Mouse (Mus musculus): ENCODE measurements around the gene Fuz. TPM values are rescaled to one million over a fixed set of nuclear protein-coding genes. Genes with fewer than 3 reads are reported as not detected.

Gene Fuz
- polyA plus RNA-seq, 1 experiment from 2014 or later, result 23.1 TPM

- no peak overlapping the region for H3K4me3 ChIP-seq (replicated peaks; ENCODE audit: low read length)
- H3K4me2 ChIP-seq (ENCODE audit: low read depth, low read length), result no peak overlapping the region
- no peak overlapping the region for H3K27ac ChIP-seq (ENCODE audit: low read length)
- 88% methylated on average over 12 of the region's 12 CpGs for WGBS
- ATAC-seq (ENCODE audit: insufficient read depth, low FRiP score), result no peak
- no peaks in the 10 kb centered on the region for H3K9me3 ChIP-seq (replicated peaks; ENCODE audit: control insufficient read depth, low read length)
- 0 out of 2 replicates have a peak, but pooled peaks cover under 1% of the 10 kb centered on the region for H3K36me3 ChIP-seq (ENCODE audit: control insufficient read depth, insufficient read depth, low read length)
- H3K9ac ChIP-seq (ENCODE audit: low read length), result no peak overlapping the region
- H3K27me3 ChIP-seq (ENCODE audit: control insufficient read depth, insufficient read depth, low read length), result no peaks in the 10 kb centered on the region
- H3K4me1 ChIP-seq (ENCODE audit: control insufficient read depth, insufficient read depth, low read length), result peaks cover 52% of the 10 kb centered on the region
These were observed 44.1 kb upstream of the Fuz start for GRCm38 (mm10) chr7:44851625-44852234.

GRCm38 (mm10) chr7:44852259-44853027, 43.4 kb upstream of the Fuz start:
- ATAC-seq (ENCODE audit: insufficient read depth, low FRiP score), result no peak
- H3K4me1 ChIP-seq (ENCODE audit: control insufficient read depth, insufficient read depth, low read length), result peaks cover 50% of the 10 kb centered on the region
- no peaks in the 10 kb centered on the region for H3K9me3 ChIP-seq (replicated peaks; ENCODE audit: control insufficient read depth, low read length)
- H3K27me3 ChIP-seq (ENCODE audit: control insufficient read depth, insufficient read depth, low read length), result no peaks in the 10 kb centered on the region
- no peak overlapping the region for H3K4me2 ChIP-seq (ENCODE audit: low read depth, low read length)
- H3K4me3 ChIP-seq (replicated peaks; ENCODE audit: low read length), result no peak overlapping the region
- H3K27ac ChIP-seq (ENCODE audit: low read length), result no peak overlapping the region
- H3K9ac ChIP-seq (ENCODE audit: low read length), result 0 out of 2 replicates have a peak overlapping the region, but pooled peaks have one; percentile 20
- H3K36me3 ChIP-seq (ENCODE audit: control insufficient read depth, insufficient read depth, low read length), result no peaks in the 10 kb centered on the region
- 88% methylated on average over 36 of the region's 36 CpGs for WGBS

GRCm38 (mm10) chr7:44853065-44853464, 42.8 kb upstream of the Fuz start:
- H3K9ac ChIP-seq (ENCODE audit: low read length), result 0 out of 2 replicates have a peak overlapping the region, but pooled peaks have one; percentile 20
- H3K4me2 ChIP-seq (ENCODE audit: low read depth, low read length), result no peak overlapping the region

GRCm38 (mm10) chr7:44853596-44854355, 42.1 kb upstream of the Fuz start:
- ATAC-seq (ENCODE audit: insufficient read depth, low FRiP score), result no peak
- Histone ChIP-seq H3K4me3 (replicated peaks; ENCODE audit: low read length) (peak overlapping the region; percentile 63), H3K4me1 (ENCODE audit: control insufficient read depth, insufficient read depth, low read length) (peaks cover 51% of the 10 kb centered on the region), H3K9me3 (replicated peaks; ENCODE audit: control insufficient read depth, low read length) (no peaks in the 10 kb centered on the region), H3K4me2 (ENCODE audit: low read depth, low read length) (peak overlapping the region; percentile 93), H3K36me3 (ENCODE audit: control insufficient read depth, insufficient read depth, low read length) (no peaks in the 10 kb centered on the region), H3K27ac (ENCODE audit: low read length) (peak overlapping the region; percentile 98), H3K9ac (ENCODE audit: low read length) (peak overlapping the region; percentile 77), H3K27me3 (ENCODE audit: control insufficient read depth, insufficient read depth, low read length) (no peaks in the 10 kb centered on the region)
- WGBS, result 26% methylated on average over 26 of the region's 26 CpGs

More at GRCm38 (mm10) chr7:44853065-44853464, 42.8 kb upstream of the Fuz start:
- Histone ChIP-seq H3K4me1 (ENCODE audit: control insufficient read depth, insufficient read depth, low read length) (peaks cover 49% of the 10 kb centered on the region), H3K27ac (ENCODE audit: low read length) (no peak overlapping the region), H3K27me3 (ENCODE audit: control insufficient read depth, insufficient read depth, low read length) (no peaks in the 10 kb centered on the region), H3K36me3 (ENCODE audit: control insufficient read depth, insufficient read depth, low read length) (no peaks in the 10 kb centered on the region), H3K4me3 (replicated peaks; ENCODE audit: low read length) (no peak overlapping the region), H3K9me3 (replicated peaks; ENCODE audit: control insufficient read depth, low read length) (no peaks in the 10 kb centered on the region)
- 90% methylated on average over 2 of the region's 2 CpGs for WGBS
- no peak for ATAC-seq (ENCODE audit: insufficient read depth, low FRiP score)

- H3K4me1 ChIP-seq (ENCODE audit: control insufficient read depth, insufficient read depth, low read length), result peaks cover 51% of the 10 kb centered on the region
- peak overlapping the region; percentile 77 for H3K9ac ChIP-seq (ENCODE audit: low read length)
- H3K27ac ChIP-seq (ENCODE audit: low read length), result peak overlapping the region; percentile 98
- H3K4me2 ChIP-seq (ENCODE audit: low read depth, low read length), result peak overlapping the region; percentile 93
- H3K27me3 ChIP-seq (ENCODE audit: control insufficient read depth, insufficient read depth, low read length), result no peaks in the 10 kb centered on the region
- ATAC-seq (ENCODE audit: insufficient read depth, low FRiP score), result peak; percentile 76
- under 1% methylated on average over 45 of the region's 45 CpGs for WGBS
- H3K9me3 ChIP-seq (replicated peaks; ENCODE audit: control insufficient read depth, low read length), result no peaks in the 10 kb centered on the region
- H3K4me3 ChIP-seq (replicated peaks; ENCODE audit: low read length), result peak overlapping the region; percentile 63
- H3K36me3 ChIP-seq (ENCODE audit: control insufficient read depth, insufficient read depth, low read length), result no peaks in the 10 kb centered on the region
These were observed 41.4 kb upstream of the Fuz start for GRCm38 (mm10) chr7:44854356-44855031.

GRCm38 (mm10) chr7:44855036-44855435, 40.8 kb upstream of the Fuz start:
- H3K9ac ChIP-seq (ENCODE audit: low read length), result peak overlapping the region; percentile 77
- 43% methylated on average over 10 of the region's 10 CpGs for WGBS
- no peaks in the 10 kb centered on the region for H3K36me3 ChIP-seq (ENCODE audit: control insufficient read depth, insufficient read depth, low read length)
- no peaks in the 10 kb centered on the region for H3K27me3 ChIP-seq (ENCODE audit: control insufficient read depth, insufficient read depth, low read length)
- H3K4me3 ChIP-seq (replicated peaks; ENCODE audit: low read length), result peak overlapping the region; percentile 63
- H3K4me1 ChIP-seq (ENCODE audit: control insufficient read depth, insufficient read depth, low read length), result peaks cover 51% of the 10 kb centered on the region
- H3K9me3 ChIP-seq (replicated peaks; ENCODE audit: control insufficient read depth, low read length), result no peaks in the 10 kb centered on the region
- peak overlapping the region; percentile 98 for H3K27ac ChIP-seq (ENCODE audit: low read length)
- peak overlapping the region; percentile 93 for H3K4me2 ChIP-seq (ENCODE audit: low read depth, low read length)
- peak; percentile 2; the same call in 1 of the 2 replicates for ATAC-seq (ENCODE audit: insufficient read depth, low FRiP score)

GRCm38 (mm10) chr7:44856265-44856916, 39.5 kb upstream of the Fuz start:
- no peak for ATAC-seq (ENCODE audit: insufficient read depth, low FRiP score)
- Histone ChIP-seq H3K4me3 (replicated peaks; ENCODE audit: low read length) (peak overlapping the region; percentile 84), H3K4me1 (ENCODE audit: control insufficient read depth, insufficient read depth, low read length) (peaks cover 48% of the 10 kb centered on the region), H3K9ac (ENCODE audit: low read length) (peak overlapping the region; percentile 95; the same call in 1 of the 2 replicates), H3K9me3 (replicated peaks; ENCODE audit: control insufficient read depth, low read length) (no peaks in the 10 kb centered on the region), H3K27ac (ENCODE audit: low read length) (peak overlapping the region; percentile 95), H3K36me3 (ENCODE audit: control insufficient read depth, insufficient read depth, low read length) (no peaks in the 10 kb centered on the region), H3K27me3 (ENCODE audit: control insufficient read depth, insufficient read depth, low read length) (no peaks in the 10 kb centered on the region), H3K4me2 (ENCODE audit: low read depth, low read length) (peak overlapping the region; percentile 92)
- 58% methylated on average over 9 of the region's 9 CpGs for WGBS

GRCm38 (mm10) chr7:44857042-44857552, 38.8 kb upstream of the Fuz start, which contains the start of gene Pnkp:
Gene Pnkp (plus strand): TSS chr7:44857139.
- peaks cover 2% of the 10 kb centered on the region; the same call in 1 of the 2 replicates for H3K36me3 ChIP-seq (ENCODE audit: control insufficient read depth, insufficient read depth, low read length)
- H3K9ac ChIP-seq (ENCODE audit: low read length), result peak within 1 kb of the TSS; percentile 95
- peak within 1 kb of the TSS; percentile 92 for H3K4me2 ChIP-seq (ENCODE audit: low read depth, low read length)
- H3K4me1 ChIP-seq (ENCODE audit: control insufficient read depth, insufficient read depth, low read length), result peaks cover 48% of the 10 kb centered on the region
- no peaks in the 10 kb centered on the region for H3K9me3 ChIP-seq (replicated peaks; ENCODE audit: control insufficient read depth, low read length)
- H3K27me3 ChIP-seq (ENCODE audit: control insufficient read depth, insufficient read depth, low read length), result no peaks in the 10 kb centered on the region
- peak within 1 kb of the TSS; percentile 84 for H3K4me3 ChIP-seq (replicated peaks; ENCODE audit: low read length)
- ATAC-seq (ENCODE audit: insufficient read depth, low FRiP score), result peak; percentile 41; the same call in 1 of the 2 replicates
- H3K27ac ChIP-seq (ENCODE audit: low read length), result peak within 1 kb of the TSS; percentile 95
- WGBS, result under 1% methylated on average over 32 of the region's 32 CpGs
